Mouse (Mus musculus) ES-E14 (cell line): ENCODE results near the gene Slc1a5.

Source experiments
- CHD2 ChIP-seq: IDR thresholded peaks from 2 replicates; pipeline ENCODE4 v1.6.1; 2014; ENCODE audit warnings: mild to moderate bottlenecking, low read depth, low read length, inconsistent platforms
- HCFC1 ChIP-seq: IDR thresholded peaks from 2 replicates; pipeline ENCODE4 v1.6.1; 2012; ENCODE audit warnings: low read length, inconsistent platforms, borderline replicate concordance; ENCODE audit not compliant: insufficient read depth
- MAFK ChIP-seq: IDR thresholded peaks from 2 replicates; pipeline ENCODE4 v1.6.1; 2014; ENCODE audit warnings: mild to moderate bottlenecking, low read depth, low read length, inconsistent platforms; ENCODE audit not compliant: insufficient read depth

GRCm38 (mm10) chr7:16738073-16738696, 43.0 kb upstream of the Slc1a5 start, which contains the start of gene Ap2s1:
- TF ChIP-seq MAFK (no peak), HCFC1 (peak; percentile 98), CHD2 (peak; percentile 86)
